Mouse (Mus musculus): ENCODE results near the gene Tnfsf15. TPM values are rescaled to one million over a fixed set of nuclear protein-coding genes. Genes with fewer than 3 reads are reported as not detected.
A peak's percentile ranks its signal among the peaks of the same experiment; 100 is the strongest.

Gene Tnfsf15
- total and polyA plus RNA-seq, 2 experiments from 2014 or later = not detected

DNA sequence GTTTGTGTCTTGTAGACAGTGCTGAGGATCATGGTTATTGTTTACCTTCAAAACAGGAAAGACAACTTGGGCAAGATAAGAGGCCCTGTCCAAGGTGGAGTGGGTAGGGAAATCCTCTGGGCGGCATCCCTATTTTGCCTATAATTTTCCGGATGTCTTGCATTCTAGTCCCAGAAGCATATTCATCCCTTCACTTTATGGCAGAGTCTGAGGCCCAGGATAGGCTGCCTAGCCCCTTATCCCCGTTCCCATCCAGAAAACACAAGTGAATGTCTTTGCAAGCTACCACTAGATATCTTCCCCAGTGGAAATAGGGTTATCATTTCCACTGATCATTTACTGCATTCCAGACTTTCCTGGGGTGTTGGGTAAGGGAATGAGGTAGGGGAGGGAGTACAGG lies 4.9 kb downstream of the Tnfsf15 start:
- no peak for TF ChIP-seq CTCF (IDR thresholded peaks at IDR 0.05)
- ATAC-seq (ENCODE audit: low FRiP score) = no peak
- H3K4me2 ChIP-seq (ENCODE audit: low read depth, low read length, poor library complexity, severe bottlenecking) = no peak overlapping the region
- no peak overlapping the region for H3K27ac ChIP-seq (ENCODE audit: low read depth, low read length)
- no peaks in the 10 kb centered on the region for H3K9me3 ChIP-seq (ENCODE audit: low read length)
- DNase-seq (ENCODE audit: low spot score) = no peak
- no peak overlapping the region for H3K9ac ChIP-seq (replicated peaks; ENCODE audit: low read length, poor library complexity, severe bottlenecking)
- H3K36me3 ChIP-seq (ENCODE audit: insufficient read depth, low read length) = no peaks in the 10 kb centered on the region
- H3K4me1 ChIP-seq (ENCODE audit: insufficient read depth, low read length) = no peaks in the 10 kb centered on the region
- H3K4me3 ChIP-seq (ENCODE audit: low read depth, low read length) = no peak overlapping the region
- WGBS = 91% methylated on average over 3 of the region's 3 CpGs
- H3K27me3 ChIP-seq (ENCODE audit: insufficient read depth, low read length) = no peaks in the 10 kb centered on the region

DNA sequence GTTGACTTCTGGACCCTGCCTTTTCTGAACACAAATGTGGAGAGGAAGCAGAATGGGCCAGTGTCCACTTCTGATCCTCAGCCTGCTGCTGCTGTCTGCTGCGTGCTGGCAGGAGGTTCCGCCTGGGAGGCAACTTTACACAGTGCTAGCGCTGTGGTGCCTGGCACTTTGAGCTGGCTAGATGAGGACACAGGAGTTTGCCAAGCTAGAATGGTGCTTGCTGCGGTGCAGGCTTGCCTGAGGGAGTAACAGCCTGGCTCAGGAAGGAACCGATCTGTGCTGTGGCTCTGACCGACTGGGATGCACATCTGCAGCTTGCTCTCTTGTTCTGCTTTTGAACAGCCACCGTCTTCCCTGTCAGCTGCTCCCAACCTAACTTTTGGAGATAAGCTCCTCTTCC lies 5.4 kb downstream of the Tnfsf15 start:
- WGBS = 55% methylated on average over 7 of the region's 7 CpGs
- Histone ChIP-seq H3K9me3 (ENCODE audit: low read length) (no peaks in the 10 kb centered on the region), H3K36me3 (ENCODE audit: insufficient read depth, low read length) (no peaks in the 10 kb centered on the region), H3K4me2 (ENCODE audit: low read depth, low read length, poor library complexity, severe bottlenecking) (no peak overlapping the region), H3K4me3 (ENCODE audit: low read depth, low read length) (no peak overlapping the region), H3K9ac (replicated peaks; ENCODE audit: low read length, poor library complexity, severe bottlenecking) (no peak overlapping the region), H3K27me3 (ENCODE audit: insufficient read depth, low read length) (no peaks in the 10 kb centered on the region), H3K4me1 (ENCODE audit: insufficient read depth, low read length) (no peaks in the 10 kb centered on the region), H3K27ac (ENCODE audit: low read depth, low read length) (no peak overlapping the region)
- no peak for TF ChIP-seq CTCF (IDR thresholded peaks at IDR 0.05)
- DNase-seq (ENCODE audit: low spot score) (peak; percentile 57), ATAC-seq (ENCODE audit: low FRiP score) (peak; percentile 44; the same call in 1 of the 2 replicates)

DNA sequence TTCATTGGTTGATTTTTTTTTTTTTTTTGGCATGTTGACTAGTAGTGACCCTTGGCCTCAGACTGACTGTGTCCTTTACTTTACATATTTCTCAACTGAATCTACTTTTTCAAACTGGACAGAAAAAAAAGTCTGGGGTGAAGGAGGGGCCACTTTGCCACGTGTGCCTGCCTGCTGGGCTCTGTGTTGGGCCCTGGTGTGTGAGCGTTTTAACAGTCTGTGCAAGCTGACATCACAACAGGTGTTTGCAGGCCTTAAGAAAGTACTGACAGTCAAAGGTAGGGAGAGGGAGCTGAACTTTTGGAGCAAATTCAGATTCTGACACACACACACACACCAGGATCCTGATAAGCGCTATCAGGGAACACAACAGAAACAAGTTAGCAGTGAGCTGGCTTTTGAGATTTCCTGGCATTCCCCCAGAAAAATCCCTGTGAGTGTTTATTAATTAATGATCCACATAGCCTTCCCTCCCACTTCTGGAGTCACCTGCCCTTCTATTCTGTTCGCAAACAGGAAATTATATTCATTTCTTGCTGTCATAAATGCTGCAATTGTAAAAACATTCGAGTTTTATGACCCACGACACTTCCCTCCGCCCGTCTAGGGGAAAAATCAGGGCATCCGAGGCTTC lies 6.4 kb downstream of the Tnfsf15 start:
- DNase-seq (ENCODE audit: low spot score) = peak; percentile 16

DNA sequence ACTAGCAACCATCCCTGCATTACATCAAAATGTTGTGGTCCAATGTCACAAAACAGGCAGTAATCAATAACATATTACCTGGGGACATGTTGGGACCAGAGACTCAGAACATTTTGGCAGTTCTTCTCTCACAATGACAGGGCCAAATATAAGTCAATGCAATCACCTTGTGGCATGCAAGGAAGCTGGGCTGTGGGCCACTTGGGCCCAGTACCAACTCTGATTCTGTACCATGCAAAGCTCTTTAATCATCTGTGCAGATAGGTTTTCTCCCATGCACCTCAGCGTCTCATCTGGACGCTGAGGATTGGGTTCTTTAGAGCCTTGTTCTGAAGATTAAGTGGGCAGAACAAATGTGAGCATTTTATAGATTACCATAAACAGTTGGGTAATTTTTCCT lies 13.6 kb downstream of the Tnfsf15 start:
- Histone ChIP-seq H3K9me3 (ENCODE audit: low read length) (no peaks in the 10 kb centered on the region), H3K9ac (replicated peaks; ENCODE audit: low read length, poor library complexity, severe bottlenecking) (no peak overlapping the region), H3K4me1 (ENCODE audit: insufficient read depth, low read length) (no peaks in the 10 kb centered on the region), H3K4me2 (ENCODE audit: low read depth, low read length, poor library complexity, severe bottlenecking) (no peak overlapping the region), H3K27ac (ENCODE audit: low read depth, low read length) (no peak overlapping the region), H3K27me3 (ENCODE audit: insufficient read depth, low read length) (no peaks in the 10 kb centered on the region), H3K4me3 (ENCODE audit: low read depth, low read length) (no peak overlapping the region), H3K36me3 (ENCODE audit: insufficient read depth, low read length) (no peaks in the 10 kb centered on the region)
- ATAC-seq (ENCODE audit: low FRiP score) = no peak
- WGBS = 66% methylated on average over 2 of the region's 2 CpGs
- no peak for TF ChIP-seq CTCF (IDR thresholded peaks at IDR 0.05)
- no peak for DNase-seq (ENCODE audit: low spot score)

More for the DNA sequence above, 6.4 kb downstream of the Tnfsf15 start:
- H3K27me3 ChIP-seq (ENCODE audit: insufficient read depth, low read length) = no peaks in the 10 kb centered on the region
- TF ChIP-seq CTCF (IDR thresholded peaks at IDR 0.05) = no peak
- no peak overlapping the region for H3K4me3 ChIP-seq (ENCODE audit: low read depth, low read length)
- H3K36me3 ChIP-seq (ENCODE audit: insufficient read depth, low read length) = no peaks in the 10 kb centered on the region
- H3K9ac ChIP-seq (replicated peaks; ENCODE audit: low read length, poor library complexity, severe bottlenecking) = no peak overlapping the region
- H3K4me1 ChIP-seq (ENCODE audit: insufficient read depth, low read length) = no peaks in the 10 kb centered on the region
- no peaks in the 10 kb centered on the region for H3K9me3 ChIP-seq (ENCODE audit: low read length)
- no peak overlapping the region for H3K4me2 ChIP-seq (ENCODE audit: low read depth, low read length, poor library complexity, severe bottlenecking)
- ATAC-seq (ENCODE audit: low FRiP score) = no peak
- H3K27ac ChIP-seq (ENCODE audit: low read depth, low read length) = no peak overlapping the region
- 76% methylated on average over 9 of the region's 9 CpGs for WGBS

DNA sequence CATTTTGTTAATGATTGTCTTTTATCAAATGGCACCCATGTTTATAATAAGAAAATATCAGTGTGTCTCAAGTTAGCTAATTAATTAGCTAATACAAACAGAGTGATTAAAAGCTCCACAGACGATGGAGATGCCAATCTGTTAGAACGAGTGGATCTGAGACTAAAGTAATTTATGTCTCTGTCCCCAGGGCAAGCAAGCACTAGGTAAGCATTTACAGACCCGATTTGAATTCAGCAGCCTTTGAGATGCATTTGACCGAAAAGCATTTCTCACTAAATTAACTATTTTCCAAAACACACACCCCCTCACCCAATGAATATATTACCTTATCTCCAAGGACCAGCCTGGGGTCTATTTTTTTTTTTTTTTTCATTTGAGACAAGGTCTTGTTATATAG lies 18.2 kb downstream of the Tnfsf15 start:
- no peak for TF ChIP-seq CTCF (IDR thresholded peaks at IDR 0.05)
- ATAC-seq (ENCODE audit: low FRiP score) = no peak
- 38% methylated on average over 4 of the region's 4 CpGs for WGBS

DNA sequence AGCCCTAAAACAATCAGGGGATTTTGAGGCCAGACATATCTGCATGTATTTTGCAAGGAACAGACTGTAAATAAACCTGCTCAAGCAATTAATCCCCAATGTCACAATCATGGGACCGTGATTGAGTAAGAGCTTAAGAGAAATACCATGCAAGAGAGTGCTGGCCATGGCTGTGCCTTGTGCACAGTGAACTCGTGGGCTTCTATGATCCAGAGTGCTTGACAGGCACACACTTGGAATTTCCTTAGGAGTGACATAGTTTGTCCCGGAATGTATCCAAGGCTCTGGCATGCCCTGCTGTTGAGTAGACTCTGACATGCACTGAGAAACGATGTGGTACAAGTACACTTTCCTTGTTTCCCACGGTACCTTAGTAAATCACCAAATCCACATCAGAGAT lies 18.9 kb downstream of the Tnfsf15 start:
- TF ChIP-seq CTCF (IDR thresholded peaks at IDR 0.05) = no peak
- Histone ChIP-seq H3K9me3 (ENCODE audit: low read length) (no peaks in the 10 kb centered on the region), H3K9ac (replicated peaks; ENCODE audit: low read length, poor library complexity, severe bottlenecking) (no peak overlapping the region), H3K4me2 (ENCODE audit: low read depth, low read length, poor library complexity, severe bottlenecking) (no peak overlapping the region), H3K36me3 (ENCODE audit: insufficient read depth, low read length) (no peaks in the 10 kb centered on the region), H3K27ac (ENCODE audit: low read depth, low read length) (no peak overlapping the region), H3K4me3 (ENCODE audit: low read depth, low read length) (no peak overlapping the region), H3K4me1 (ENCODE audit: insufficient read depth, low read length) (no peaks in the 10 kb centered on the region), H3K27me3 (ENCODE audit: insufficient read depth, low read length) (no peaks in the 10 kb centered on the region)
- ATAC-seq (ENCODE audit: low FRiP score) (no peak), DNase-seq (ENCODE audit: low spot score) (no peak)
- 47% methylated on average over 5 of the region's 5 CpGs for WGBS

More for the DNA sequence above, 18.2 kb downstream of the Tnfsf15 start:
- H3K4me3 ChIP-seq (ENCODE audit: low read depth, low read length) = no peak overlapping the region
- H3K4me2 ChIP-seq (ENCODE audit: low read depth, low read length, poor library complexity, severe bottlenecking) = no peak overlapping the region
- H3K27me3 ChIP-seq (ENCODE audit: insufficient read depth, low read length) = no peaks in the 10 kb centered on the region
- H3K27ac ChIP-seq (ENCODE audit: low read depth, low read length) = no peak overlapping the region
- no peaks in the 10 kb centered on the region for H3K4me1 ChIP-seq (ENCODE audit: insufficient read depth, low read length)
- DNase-seq (ENCODE audit: low spot score) = no peak
- H3K36me3 ChIP-seq (ENCODE audit: insufficient read depth, low read length) = no peaks in the 10 kb centered on the region
- H3K9me3 ChIP-seq (ENCODE audit: low read length) = no peaks in the 10 kb centered on the region
- H3K9ac ChIP-seq (replicated peaks; ENCODE audit: low read length, poor library complexity, severe bottlenecking) = no peak overlapping the region
